Comparison of ENCODE assay signal across 10 mouse cellular contexts in the genomic region with DNA sequence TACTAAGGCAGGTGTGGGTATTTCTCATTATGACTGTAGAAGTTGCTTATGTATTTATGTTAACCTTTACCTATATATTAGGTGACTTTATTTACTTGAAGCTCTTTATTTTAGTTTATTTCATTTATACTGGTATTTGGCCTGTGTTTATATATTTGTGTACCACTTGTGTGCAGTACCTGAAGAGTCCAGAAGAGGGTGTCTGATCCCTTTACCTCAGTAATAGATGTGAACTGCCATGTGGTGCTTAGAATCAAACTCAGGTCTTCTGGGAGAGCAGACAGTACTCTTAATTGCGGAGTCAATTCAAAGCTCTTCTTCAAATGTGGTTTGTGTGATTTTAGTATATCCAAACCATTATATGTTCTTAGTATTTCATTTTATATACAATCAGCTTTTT. TPM values are rescaled to one million over a fixed set of nuclear protein-coding genes. Genes with fewer than 3 reads are reported as not detected.
DNase-seq lines count a peak whose midpoint lies in the region; ATAC-seq and TF ChIP-seq lines count a peak whose summit lies in the region.
"Had no signal": no experiment of that assay in that cellular context is flagged by ENCODE, and none has a peak within 500 bp of the region (broad histone marks: within the 10 kb centered on the region; RNA-seq: fewer than 3 reads in every experiment).

No protein-coding gene starts in this region.

- H3K9me3 ChIP-seq in kidney, embryonic 15.5 days (replicated peaks), result no peaks in the 10 kb centered on the region
- H3K9me3 ChIP-seq in MEL (replicated peaks; ENCODE audit: insufficient read depth, low read length), result no peaks in the 10 kb centered on the region
- H3K9me3 ChIP-seq: limb, embryonic 10.5 days had no signal

- ATAC-seq in kidney, embryonic 15.5 days (replicated peaks; ENCODE audit: low FRiP score), result no peak

- 0 out of 2 replicates have a peak, but pooled peaks have one; percentile 2 for TF ChIP-seq CTCF in kidney, adult 2 months (conservative IDR thresholded peaks at IDR 0.05; ENCODE audit: insufficient read depth, insufficient read length, low read depth, low read length)
- TF ChIP-seq CTCF in MEL (IDR thresholded peaks at IDR 0.05 in 2 of 3, conservative IDR thresholded peaks at IDR 0.05 in 1 of 3; ENCODE audit: control insufficient read depth in 1 of 3, insufficient read depth in 1 of 3, low read depth in 2 of 3, low read length in 3 of 3, poor library complexity in 1 of 3, severe bottlenecking in 1 of 3), result peak in 2 of 3 experiments; percentile 34 to 49; a peak in 2 of 6 replicates

- H3K4me3 ChIP-seq in kidney, adult 2 months (ENCODE audit: insufficient read depth, low read depth, low read length), result no peak overlapping the region
- H3K4me3 ChIP-seq in kidney, embryonic 15.5 days (replicated peaks), result no peak overlapping the region
- H3K4me3 ChIP-seq in MEL (ENCODE audit: control insufficient read depth in 1 of 2, insufficient read depth in 1 of 2, low read depth in 2 of 2, low read length in 2 of 2), result no peak overlapping the region
- H3K4me3 ChIP-seq: limb, embryonic 10.5 days had no signal

- 98% methylated on average over 1 of the region's 1 CpGs for WGBS in kidney, adult 2 months
- WGBS in kidney, embryonic 15.5 days, result 97% methylated on average over 1 of the region's 1 CpGs

- no peak overlapping the region for H3K9ac ChIP-seq in kidney, embryonic 15.5 days
- H3K9ac ChIP-seq in MEL (ENCODE audit: control insufficient read depth, low read depth, low read length, poor library complexity, severe bottlenecking), result no peak overlapping the region

- no peak for TF ChIP-seq POLR2A in kidney, adult 2 months (IDR thresholded peaks at IDR 0.05; ENCODE audit: low read depth, low read length)
- no peak for TF ChIP-seq POLR2A in MEL (IDR thresholded peaks at IDR 0.05; ENCODE audit: control insufficient read depth in 1 of 2, insufficient read depth in 1 of 2, low read depth in 1 of 2, low read length in 2 of 2, poor library complexity in 1 of 2)

- no peak for TF ChIP-seq EP300 in MEL (IDR thresholded peaks at IDR 0.05; ENCODE audit: low read depth in 1 of 2, low read length in 2 of 2)

- H3K36me3 ChIP-seq in kidney, adult 2 months (ENCODE audit: control insufficient read depth, insufficient read depth, low read length), result peaks cover 2% of the 10 kb centered on the region; the same call in 1 of the 2 replicates
- H3K36me3 ChIP-seq in kidney, embryonic 15.5 days, result peaks cover 52% of the 10 kb centered on the region
- peaks cover 0 to 45% of the 10 kb centered on the region in 2 experiments; a peak in 2 of 4 replicates for H3K36me3 ChIP-seq in MEL (ENCODE audit: control insufficient read depth in 1 of 2, insufficient read depth in 2 of 2, low read length in 2 of 2)

- H3K79me2 ChIP-seq in MEL (ENCODE audit: control insufficient read depth, insufficient read depth, low read length, poor library complexity), result peaks cover 3% of the 10 kb centered on the region; the same call in 1 of the 2 replicates

- H3K4me1 ChIP-seq in kidney, adult 2 months (ENCODE audit: control insufficient read depth, insufficient read depth, low read length), result no peaks in the 10 kb centered on the region; the same call in 1 of the 2 replicates
- no peaks in the 10 kb centered on the region; the same call in 1 of the 2 replicates for H3K4me1 ChIP-seq in kidney, embryonic 15.5 days
- H3K4me1 ChIP-seq in MEL (ENCODE audit: control insufficient read depth in 1 of 2, insufficient read depth in 2 of 2, low read length in 2 of 2), result no peaks in the 10 kb centered on the region

- H3K4me2 ChIP-seq in kidney, embryonic 15.5 days, result no peak overlapping the region

- no peaks in the 10 kb centered on the region for H3K27me3 ChIP-seq in kidney, adult 2 months (replicated peaks; ENCODE audit: control insufficient read depth, insufficient read depth, low read length)
- H3K27me3 ChIP-seq in kidney, embryonic 15.5 days, result no peaks in the 10 kb centered on the region
- no peaks in the 10 kb centered on the region for H3K27me3 ChIP-seq in MEL (ENCODE audit: control insufficient read depth in 1 of 2, insufficient read depth in 2 of 2, low read length in 2 of 2)

- DNase-seq in kidney, adult 2 months, result no peak
- DNase-seq in retina, embryonic 14.5 days (ENCODE audit: low spot score), result peak; percentile 29
- no peak for DNase-seq in retina, postnatal 1 day
- peak; percentile 63 for DNase-seq in MEL (ENCODE audit: low read depth, low spot score)
- peak; percentile 58 for DNase-seq in induced T-regulatory cell, adult 2 months (ENCODE audit: low read depth)
- DNase-seq in left cerebral cortex, adult 9 months (ENCODE audit: low spot score in 2 of 2), result no peak
- no peak for DNase-seq in adrenal gland, postnatal 25 days
- DNase-seq: gastrocnemius, postnatal 10 days had no signal

- H3K27ac ChIP-seq in kidney, adult 2 months (ENCODE audit: insufficient read depth, low read depth, low read length), result no peak overlapping the region
- H3K27ac ChIP-seq in kidney, embryonic 15.5 days, result no peak overlapping the region
- no peak overlapping the region for H3K27ac ChIP-seq in MEL (ENCODE audit: control insufficient read depth, low read depth, low read length)
- H3K27ac ChIP-seq: limb, embryonic 10.5 days had no signal

- TF ChIP-seq RAD21 in MEL (IDR thresholded peaks at IDR 0.05; ENCODE audit: low read depth, low read length), result peak; percentile 1; the same call in 1 of the 2 replicates

TF ChIP-seq in MEL, 35 proteins besides CTCF, POLR2A, EP300 and RAD21:
- 0 out of 2 replicates have a peak, but pooled peaks have one; percentile 45 for TF ChIP-seq MYC (IDR thresholded peaks at IDR 0.05; ENCODE audit: low read depth, low read length)
- 0 out of 2 replicates have a peak, but pooled peaks have one; percentile 7 for TF ChIP-seq SMC3 (IDR thresholded peaks at IDR 0.05; ENCODE audit: low read depth, low read length)
- 0 out of 2 replicates have a peak, but pooled peaks have one; percentile 31 for TF ChIP-seq MAX (IDR thresholded peaks at IDR 0.05; ENCODE audit: low read length)
- no peak for TF ChIP-seq TBP (IDR thresholded peaks at IDR 0.05; ENCODE audit: low read depth, low read length)
- TF ChIP-seq HCFC1 (IDR thresholded peaks at IDR 0.05; ENCODE audit: low read depth, low read length), result no peak

RNA-seq across cellular contexts. Expression of a gene that starts 35.6 kb away (rescaled TPM):
- 15.1 and 15.4 TPM in 2 replicates for polyA plus RNA-seq in kidney, adult 2 months (2012; rRNA removed)
- polyA plus RNA-seq in kidney, embryonic 15.5 days (2015; fragmentation: Nextera tagmentation; extraction: Ambion mirVana), result 18.1 and 21.1 TPM in 2 replicates
- 52.7 and 60.9 TPM in 2 replicates for total RNA-seq in MEL (2012; rRNA removed)
- 10 to 100 TPM in 1 of 2 experiments, not detected in 1; 46.5 TPM for polyA plus RNA-seq in MEL (2012; ENCODE audit: insufficient read depth in 1 of 2, insufficient read length in 2 of 2, low read depth in 1 of 2, low replicate concordance in 2 of 2, missing spikeins in 1 of 2)
- total RNA-seq in adrenal gland, postnatal 25 days (2021), result 52.7 and 54.9 TPM in 2 replicates

Comparison
In these comparisons a context has a peak if more than half of its experiments do, and no peak if none do; other contexts are left out.
1. DNase-seq: peak in retina, embryonic 14.5 days (single experiment), MEL (single experiment) and induced T-regulatory cell, adult 2 months (single experiment); none in kidney, adult 2 months (single experiment), retina, postnatal 1 day (single experiment), left cerebral cortex, adult 9 months (0 of 2) and adrenal gland, postnatal 25 days (single experiment).